Mouse (Mus musculus) forebrain, embryonic 12.5 days (tissue): ENCODE measurements around the gene Vdac1. TPM values are rescaled to one million over a fixed set of nuclear protein-coding genes. Genes with fewer than 3 reads are reported as not detected.
"Not testable (repeated sequence)": the region's sequence is repeated elsewhere in the genome, so short reads cannot be mapped to it uniquely, and the experiment has no call there.

Experiments used
- ATAC-seq: fragments of 200-750 bp; cut with Nextera tagmentation; 2 replicates; pipeline ENCODE4 v1.8.0; 2017; ENCODE audit warnings: moderate TSS enrichment; ENCODE audit not compliant: low FRiP score
- H3K27ac ChIP-seq: fragments of 300-500 bp; sonication (generic); 2 replicates; pipeline ENCODE4 v1.5.1; 2016; ENCODE audit warnings: mild to moderate bottlenecking
- H3K27me3 ChIP-seq: fragments of 300-500 bp; sonication (generic); 2 replicates; pipeline ENCODE4 v1.6.1; 2016; ENCODE audit warnings: mild to moderate bottlenecking
- H3K36me3 ChIP-seq: fragments of 300-500 bp; sonication (generic); replicated peaks from 2 replicates; pipeline ENCODE4 v1.6.1; 2016; ENCODE audit warnings: mild to moderate bottlenecking
- H3K4me1 ChIP-seq: fragments of 300-500 bp; sonication (generic); 2 replicates; pipeline ENCODE4 v1.6.1; 2016
- H3K4me2 ChIP-seq: fragments of 300-500 bp; sonication (generic); 2 replicates; pipeline ENCODE4 v1.6.1; 2016; ENCODE audit warnings: mild to moderate bottlenecking, moderate library complexity
- H3K4me3 ChIP-seq: fragments of 300-500 bp; sonication (generic); replicated peaks from 2 replicates; pipeline ENCODE4 v1.5.1; 2016; ENCODE audit warnings: mild to moderate bottlenecking
- H3K9ac ChIP-seq: fragments of 300-500 bp; sonication (generic); 2 replicates; pipeline ENCODE4 v1.6.1; 2016; ENCODE audit warnings: mild to moderate bottlenecking
- H3K9me3 ChIP-seq: fragments of 300-500 bp; sonication (generic); 2 replicates; pipeline ENCODE4 v1.6.1; 2016
- WGBS: fragments of 180-500 bp; shearing (Covaris S2); methylation state at CpG from one replicate; pipeline ENCODE4 v1.1.7; 2016; 5-methylcytosine and 5-hydroxymethylcytosine counted together
- polyA plus RNA-seq: library from polyadenylated mRNA; unstranded; fragments of >200 nt; fragmentation: Nextera tagmentation; extraction: Ambion mirVana; gene quantifications from 2 replicates; pipeline ENCODE4 v1.2.1, GENCODE M21; 2016

The Vdac1 gene
- polyA plus RNA-seq, 1 experiment from 2014 or later = 206 TPM

- 95% methylated on average over 12 of the region's 12 CpGs for WGBS
- no peak overlapping the region for H3K4me2 ChIP-seq
- H3K4me1 ChIP-seq = no peaks in the 10 kb centered on the region
- H3K27ac ChIP-seq = no peak overlapping the region
- no peak overlapping the region for H3K4me3 ChIP-seq
- no peak for ATAC-seq
- H3K9me3 ChIP-seq = no peaks in the 10 kb centered on the region
- no peaks in the 10 kb centered on the region for H3K27me3 ChIP-seq
- no peak overlapping the region for H3K9ac ChIP-seq
- H3K36me3 ChIP-seq = peaks cover 63% of the 10 kb centered on the region
Observed at GRCm38 (mm10) chr11:52388150-52388549, 27.5 kb downstream of the Vdac1 start.

GRCm38 (mm10) chr11:52388979-52389378, 28.3 kb downstream of the Vdac1 start:
- H3K36me3 ChIP-seq = peaks cover 56% of the 10 kb centered on the region
- not testable (repeated sequence) for H3K27me3 ChIP-seq, H3K4me2 ChIP-seq, H3K4me3 ChIP-seq, H3K9me3 ChIP-seq, ATAC-seq, H3K9ac ChIP-seq, H3K27ac ChIP-seq, H3K4me1 ChIP-seq
- 97% methylated on average over 5 of the region's 5 CpGs for WGBS

DNA sequence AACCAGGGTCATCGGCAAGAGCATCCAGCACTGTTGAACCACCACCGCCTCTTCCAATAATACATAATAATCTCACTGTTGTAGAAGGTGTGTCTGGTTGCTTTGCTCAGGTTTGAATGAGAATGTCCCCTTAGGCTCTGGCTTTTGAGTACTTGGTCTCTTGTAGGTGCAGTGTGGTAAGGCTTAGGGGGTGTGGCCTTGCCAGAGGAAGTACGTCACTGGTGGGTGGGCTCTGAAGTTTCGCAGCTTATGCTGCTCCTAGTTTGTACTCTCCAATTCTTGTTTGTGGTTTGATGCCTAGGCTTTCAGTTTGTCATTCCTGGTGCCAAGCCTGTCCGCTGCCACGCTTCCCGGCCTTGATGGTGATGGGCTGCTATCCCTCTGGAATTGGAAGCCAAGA, 29.3 kb downstream of the Vdac1 start:
- Histone ChIP-seq H3K4me3 (no peak overlapping the region), H3K4me2 (no peak overlapping the region), H3K27ac (no peak overlapping the region), H3K27me3 (no peaks in the 10 kb centered on the region), H3K9ac (no peak overlapping the region), H3K9me3 (no peaks in the 10 kb centered on the region), H3K36me3 (peaks cover 48% of the 10 kb centered on the region), H3K4me1 (no peaks in the 10 kb centered on the region)
- WGBS = 86% methylated on average over 7 of the region's 7 CpGs
- no peak for ATAC-seq

DNA sequence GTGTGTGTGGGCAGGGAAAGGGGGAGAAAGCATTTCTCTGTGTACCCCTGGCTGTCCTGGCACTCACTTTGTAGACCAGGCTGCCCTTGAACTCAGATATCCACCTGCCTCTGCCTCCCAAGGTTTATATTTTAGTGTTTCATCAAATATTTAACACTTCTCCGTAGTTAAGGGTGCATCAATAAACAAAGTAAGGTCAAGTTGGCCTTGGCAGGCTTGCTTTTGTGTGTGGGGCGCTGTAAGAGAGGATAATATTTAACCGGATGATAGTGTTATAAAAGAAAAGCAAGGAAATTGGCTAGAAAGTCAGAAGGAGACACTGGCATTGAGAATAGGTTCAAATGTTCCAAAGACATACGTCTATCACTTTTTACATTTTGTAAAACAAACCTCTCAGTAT, 33.8 kb downstream of the Vdac1 start:
- ATAC-seq = no peak
- no peaks in the 10 kb centered on the region for H3K27me3 ChIP-seq

DNA sequence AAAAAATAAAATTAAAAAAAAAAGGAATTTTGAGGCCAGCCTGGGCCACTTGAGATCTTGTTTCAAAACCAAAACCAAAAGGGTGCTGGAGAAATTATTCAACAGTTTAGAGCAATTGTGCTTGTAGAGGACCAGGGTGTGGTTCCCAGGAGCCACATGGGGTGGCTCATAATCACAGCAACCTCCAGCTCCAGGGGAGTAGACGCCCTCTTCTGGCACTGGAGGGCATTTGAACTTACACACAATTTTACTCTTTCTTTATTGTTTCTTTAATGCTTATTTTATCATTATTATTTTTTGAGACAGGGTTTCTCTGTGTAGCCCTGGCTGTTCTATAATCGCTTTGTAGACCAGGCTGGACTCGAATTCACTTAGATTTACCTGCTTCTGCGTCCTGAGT, 34.7 kb downstream of the Vdac1 start:
- Histone ChIP-seq H3K27ac (no peak overlapping the region), H3K9ac (no peak overlapping the region), H3K27me3 (no peaks in the 10 kb centered on the region), H3K4me1 (peaks cover 21% of the 10 kb centered on the region; the same call in 1 of the 2 replicates), H3K9me3 (no peaks in the 10 kb centered on the region), H3K36me3 (no peaks in the 10 kb centered on the region), H3K4me2 (peak overlapping the region; percentile 57), H3K4me3 (no peak overlapping the region)
- 39% methylated on average over 4 of the region's 4 CpGs for WGBS
- no peak for ATAC-seq

More for the DNA sequence above, 33.8 kb downstream of the Vdac1 start:
- Histone ChIP-seq H3K27ac (no peak overlapping the region), H3K4me3 (no peak overlapping the region), H3K4me2 (no peak overlapping the region), H3K4me1 (peaks cover 18% of the 10 kb centered on the region; the same call in 1 of the 2 replicates), H3K9ac (no peak overlapping the region), H3K36me3 (peaks cover 7% of the 10 kb centered on the region), H3K9me3 (no peaks in the 10 kb centered on the region)
- 77% methylated on average over 4 of the region's 4 CpGs for WGBS

- Histone ChIP-seq H3K36me3 (no peaks in the 10 kb centered on the region), H3K27me3 (no peaks in the 10 kb centered on the region), H3K27ac (peak within 1 kb of the TSS; percentile 92), H3K4me2 (peak within 1 kb of the TSS; percentile 65), H3K9ac (peak within 1 kb of the TSS; percentile 94), H3K4me3 (peak within 1 kb of the TSS; percentile 91), H3K9me3 (no peaks in the 10 kb centered on the region), H3K4me1 (peaks cover 21% of the 10 kb centered on the region; the same call in 1 of the 2 replicates)
- 2% methylated on average over 38 of the region's 38 CpGs for WGBS
- peak; percentile 96 for ATAC-seq
Observed at GRCm38 (mm10) chr11:52395940-52396596, 35.4 kb downstream of the Vdac1 start, which contains the start of gene 9530068E07Rik. 9530068E07Rik (plus strand) TSS chr11:52396428.

GRCm38 (mm10) chr11:52396597-52397188, 36.0 kb downstream of the Vdac1 start:
- H3K4me3 ChIP-seq = peak overlapping the region; percentile 91
- peak; percentile 87 for ATAC-seq
- no peaks in the 10 kb centered on the region for H3K27me3 ChIP-seq
- no peaks in the 10 kb centered on the region for H3K9me3 ChIP-seq
- under 1% methylated on average over 33 of the region's 33 CpGs for WGBS
- no peaks in the 10 kb centered on the region for H3K36me3 ChIP-seq
- peaks cover 21% of the 10 kb centered on the region; the same call in 1 of the 2 replicates for H3K4me1 ChIP-seq
- H3K27ac ChIP-seq = peak overlapping the region; percentile 92
- H3K4me2 ChIP-seq = peak overlapping the region; percentile 65
- peak overlapping the region; percentile 94 for H3K9ac ChIP-seq

DNA sequence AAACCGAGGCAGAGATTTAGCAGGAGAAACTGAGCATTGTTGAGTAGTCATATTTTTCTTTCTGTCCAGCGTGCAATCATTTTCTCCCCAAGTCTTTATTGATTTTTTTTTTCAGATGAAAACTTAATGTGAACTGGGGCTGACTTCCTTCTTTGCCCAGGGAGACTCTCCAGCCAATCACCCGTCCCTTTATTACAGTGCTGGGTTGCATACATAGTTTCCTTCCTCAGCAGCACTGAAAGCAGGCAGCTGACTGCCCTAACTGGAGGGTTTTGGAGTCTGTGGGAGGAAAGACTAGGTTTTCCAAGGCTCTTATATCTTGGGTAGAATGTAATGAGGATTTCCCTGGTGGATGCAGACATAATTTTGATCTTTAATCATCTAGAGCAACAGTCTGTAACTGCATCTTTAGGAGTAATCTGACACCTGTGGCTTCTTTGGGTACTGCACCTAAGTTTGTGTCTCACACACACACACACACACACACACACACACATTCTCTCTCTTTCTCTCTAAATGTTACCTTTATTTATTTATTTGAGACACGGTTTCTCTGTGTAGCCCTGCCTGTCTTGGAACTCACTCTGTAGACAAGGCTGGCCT, 36.8 kb downstream of the Vdac1 start:
- Histone ChIP-seq H3K4me3 (peak overlapping the region; percentile 91), H3K9ac (peak overlapping the region; percentile 94), H3K4me2 (peak overlapping the region; percentile 65), H3K27ac (peak overlapping the region; percentile 92; the same call in 1 of the 2 replicates), H3K4me1 (peaks cover 21% of the 10 kb centered on the region; the same call in 1 of the 2 replicates), H3K36me3 (0 out of 2 replicates have a peak, but pooled peaks cover 2% of the 10 kb centered on the region), H3K9me3 (no peaks in the 10 kb centered on the region), H3K27me3 (no peaks in the 10 kb centered on the region)
- ATAC-seq = no peak
- WGBS = 87% methylated on average over 4 of the region's 4 CpGs

- no peaks in the 10 kb centered on the region for H3K27me3 ChIP-seq
- H3K4me3 ChIP-seq = no peak overlapping the region
- no peak overlapping the region for H3K27ac ChIP-seq
- peaks cover 29% of the 10 kb centered on the region for H3K36me3 ChIP-seq
- no peak overlapping the region for H3K9ac ChIP-seq
- H3K4me2 ChIP-seq = no peak overlapping the region
- ATAC-seq = no peak
- H3K4me1 ChIP-seq = peaks cover 17% of the 10 kb centered on the region; the same call in 1 of the 2 replicates
- no peaks in the 10 kb centered on the region for H3K9me3 ChIP-seq
- 70% methylated on average over 2 of the region's 2 CpGs for WGBS
Observed at GRCm38 (mm10) chr11:52401476-52401875, 40.8 kb downstream of the Vdac1 start.

DNA sequence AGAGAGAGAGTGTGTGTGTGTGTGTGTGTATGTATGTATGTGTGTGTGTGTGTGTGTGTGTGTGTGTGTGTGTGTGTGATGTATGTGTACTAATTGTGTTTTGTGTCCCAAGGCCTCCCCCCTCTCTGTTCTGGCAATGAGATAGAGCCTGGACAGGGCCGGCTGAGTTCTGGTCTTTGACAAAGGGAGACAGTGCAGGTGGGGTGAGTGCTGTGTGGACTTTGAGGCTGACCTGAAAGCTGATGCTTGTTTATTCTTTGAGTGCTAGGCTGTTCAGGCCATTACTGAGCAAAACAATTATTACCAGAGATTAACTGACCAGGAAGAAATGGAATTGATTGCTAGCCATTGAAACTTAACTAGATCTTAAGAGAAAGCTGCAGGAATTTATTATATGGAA, 41.9 kb downstream of the Vdac1 start:
- H3K4me1 ChIP-seq = peaks cover 11% of the 10 kb centered on the region; the same call in 1 of the 2 replicates
- no peak overlapping the region for H3K9ac ChIP-seq
- no peak for ATAC-seq
- H3K9me3 ChIP-seq = no peaks in the 10 kb centered on the region
- no peak overlapping the region for H3K4me3 ChIP-seq
- no peak overlapping the region for H3K4me2 ChIP-seq
- 60% methylated on average over 1 of the region's 1 CpGs for WGBS
- no peaks in the 10 kb centered on the region for H3K27me3 ChIP-seq
- H3K36me3 ChIP-seq = peaks cover 40% of the 10 kb centered on the region
- no peak overlapping the region for H3K27ac ChIP-seq

DNA sequence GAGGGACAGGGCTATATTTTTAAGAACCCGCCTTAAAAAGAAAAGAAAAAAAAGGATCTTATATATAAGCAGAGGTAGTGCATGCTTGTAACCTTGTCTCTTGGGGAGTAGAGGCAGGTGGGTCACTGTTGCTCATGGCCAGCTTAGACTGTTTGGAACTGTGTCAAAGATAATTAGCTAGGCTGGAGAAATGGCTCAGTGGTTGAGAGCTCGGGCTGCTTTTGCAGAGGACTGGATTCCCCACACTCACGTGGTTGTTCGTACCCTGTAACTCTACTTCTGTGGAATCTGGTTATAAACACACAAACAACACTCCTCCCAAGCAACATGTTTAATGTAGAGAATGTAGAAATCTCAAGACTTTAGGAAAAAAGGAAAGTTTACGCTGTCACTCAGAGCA, 43.5 kb downstream of the Vdac1 start:
- ATAC-seq = no peak
- no peak overlapping the region for H3K4me2 ChIP-seq
- 0 out of 2 replicates have a peak, but pooled peaks cover 2% of the 10 kb centered on the region for H3K4me1 ChIP-seq
- no peak overlapping the region for H3K27ac ChIP-seq
- H3K9ac ChIP-seq = no peak overlapping the region
- H3K4me3 ChIP-seq = no peak overlapping the region
- WGBS = 90% methylated on average over 5 of the region's 5 CpGs
- no peaks in the 10 kb centered on the region for H3K9me3 ChIP-seq
- H3K36me3 ChIP-seq = peaks cover 55% of the 10 kb centered on the region
- H3K27me3 ChIP-seq = no peaks in the 10 kb centered on the region

- peaks cover 61% of the 10 kb centered on the region for H3K36me3 ChIP-seq
- no peak for ATAC-seq
- 86% methylated on average over 9 of the region's 9 CpGs for WGBS
Observed at GRCm38 (mm10) chr11:52405196-52405688, 44.6 kb downstream of the Vdac1 start.

More at GRCm38 (mm10) chr11:52405196-52405688, 44.6 kb downstream of the Vdac1 start:
- Histone ChIP-seq H3K9me3 (no peaks in the 10 kb centered on the region), H3K27me3 (no peaks in the 10 kb centered on the region), H3K27ac (no peak overlapping the region), H3K4me2 (no peak overlapping the region), H3K4me3 (no peak overlapping the region), H3K4me1 (no peaks in the 10 kb centered on the region), H3K9ac (no peak overlapping the region)
